Mouse (Mus musculus): ENCODE results near the gene Pkig. TPM values are rescaled to one million over a fixed set of nuclear protein-coding genes. Genes with fewer than 3 reads are reported as not detected.
A peak's percentile ranks its signal among the peaks of the same experiment; 100 is the strongest.
"Not testable (repeated sequence)": the region's sequence is repeated elsewhere in the genome, so short reads cannot be mapped to it uniquely, and the experiment has no call there.

The Pkig gene
- polyA plus RNA-seq, 1 experiment from 2014 or later = 134 TPM

DNA sequence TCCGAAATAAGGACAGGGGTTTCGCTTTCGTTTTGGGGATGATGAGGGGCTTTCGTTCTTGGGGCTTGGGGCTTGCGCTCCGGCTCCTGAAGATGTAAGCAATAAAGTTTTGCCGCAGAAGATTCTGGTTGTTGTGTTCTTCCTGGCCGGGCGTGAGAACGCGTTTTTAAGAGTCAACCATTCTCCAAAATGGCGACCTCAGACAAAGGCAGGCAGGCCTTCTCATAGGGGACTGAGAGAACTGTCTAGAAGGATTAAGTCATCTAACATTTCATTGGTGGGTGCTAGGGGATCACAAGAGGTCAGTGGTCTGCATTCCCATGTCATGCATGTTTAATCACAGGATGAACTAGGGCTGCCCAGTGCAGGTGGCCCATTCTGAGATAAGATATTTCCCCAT, 2.5 kb upstream of the Pkig start:
- WGBS = 96% methylated on average over 6 of the region's 12 CpGs
- peaks cover 16% of the 10 kb centered on the region for H3K4me1 ChIP-seq (ENCODE audit: control insufficient read depth, insufficient read depth, low read length)
- not testable (repeated sequence) for H3K36me3 ChIP-seq (ENCODE audit: control insufficient read depth, insufficient read depth, low read length); H3K4me3 ChIP-seq (ENCODE audit: low read depth, low read length); H3K9ac ChIP-seq (ENCODE audit: low read depth, low read length); ATAC-seq; H3K27ac ChIP-seq (ENCODE audit: low read length); H3K9me3 ChIP-seq (replicated peaks; ENCODE audit: control insufficient read depth, low read length, poor library complexity, severe bottlenecking); H3K4me2 ChIP-seq (ENCODE audit: low read length); H3K27me3 ChIP-seq (ENCODE audit: control insufficient read depth, insufficient read depth, low read depth, low read length)

DNA sequence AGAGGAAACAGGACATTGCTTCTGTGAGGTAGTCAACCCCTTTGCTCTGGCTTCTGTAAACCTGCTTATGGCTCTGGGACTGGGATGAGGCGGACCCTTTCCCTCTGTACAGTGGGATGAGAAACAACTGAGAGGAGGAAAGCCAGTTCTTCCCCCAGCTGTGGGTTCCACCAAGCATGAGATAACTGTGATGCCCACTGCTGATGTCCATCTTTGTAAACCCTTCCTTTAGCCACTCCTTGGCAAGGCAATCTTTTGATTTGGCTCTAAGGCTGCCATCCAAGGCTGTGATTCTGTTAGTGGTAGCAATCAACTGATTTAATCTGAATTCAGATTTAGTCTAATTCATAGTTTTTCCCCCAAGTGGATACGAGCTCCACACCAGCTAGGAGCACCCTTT, 700 bp upstream of the Pkig start:
- Histone ChIP-seq H3K4me2 (ENCODE audit: low read length) (no peak overlapping the region; the same call in 1 of the 2 replicates), H3K27ac (ENCODE audit: low read length) (no peak overlapping the region), H3K27me3 (ENCODE audit: control insufficient read depth, insufficient read depth, low read depth, low read length) (no peaks in the 10 kb centered on the region), H3K9ac (ENCODE audit: low read depth, low read length) (no peak overlapping the region), H3K9me3 (replicated peaks; ENCODE audit: control insufficient read depth, low read length, poor library complexity, severe bottlenecking) (no peaks in the 10 kb centered on the region), H3K4me1 (ENCODE audit: control insufficient read depth, insufficient read depth, low read length) (peaks cover 23% of the 10 kb centered on the region), H3K36me3 (ENCODE audit: control insufficient read depth, insufficient read depth, low read length) (no peaks in the 10 kb centered on the region), H3K4me3 (ENCODE audit: low read depth, low read length) (no peak overlapping the region)
- no peak for ATAC-seq
- 78% methylated on average over 2 of the region's 2 CpGs for WGBS

DNA sequence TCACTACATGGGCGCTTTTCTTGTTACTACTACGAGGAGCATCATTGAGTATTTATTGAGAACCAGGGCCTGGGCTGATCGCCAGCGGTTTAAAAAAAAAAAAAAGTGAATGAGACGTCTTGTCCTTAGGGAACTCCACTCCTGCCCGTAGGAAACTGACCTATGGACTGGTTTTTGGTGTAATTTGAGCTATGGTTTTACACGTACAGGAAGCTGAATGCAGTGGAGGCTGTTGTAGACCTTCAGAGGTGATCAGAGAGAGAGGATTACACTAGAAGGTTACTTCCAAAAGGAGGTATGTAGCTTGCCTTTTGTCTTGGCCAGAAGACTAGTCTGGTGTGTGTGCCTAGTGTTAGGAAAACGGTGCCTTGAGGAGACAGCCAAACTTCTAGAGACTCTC, 755 bp downstream of the Pkig start:
- peak overlapping the region; percentile 75 for H3K4me2 ChIP-seq (ENCODE audit: low read length)
- no peaks in the 10 kb centered on the region for H3K9me3 ChIP-seq (replicated peaks; ENCODE audit: control insufficient read depth, low read length, poor library complexity, severe bottlenecking)
- ATAC-seq = no peak
- H3K27me3 ChIP-seq (ENCODE audit: control insufficient read depth, insufficient read depth, low read depth, low read length) = no peaks in the 10 kb centered on the region
- peak overlapping the region; percentile 89 for H3K9ac ChIP-seq (ENCODE audit: low read depth, low read length)
- peak overlapping the region; percentile 96 for H3K4me3 ChIP-seq (ENCODE audit: low read depth, low read length)
- no peaks in the 10 kb centered on the region for H3K36me3 ChIP-seq (ENCODE audit: control insufficient read depth, insufficient read depth, low read length)
- under 1% methylated on average over 8 of the region's 8 CpGs for WGBS
- H3K27ac ChIP-seq (ENCODE audit: low read length) = peak overlapping the region; percentile 83; the same call in 1 of the 2 replicates
- H3K4me1 ChIP-seq (ENCODE audit: control insufficient read depth, insufficient read depth, low read length) = peaks cover 23% of the 10 kb centered on the region

DNA sequence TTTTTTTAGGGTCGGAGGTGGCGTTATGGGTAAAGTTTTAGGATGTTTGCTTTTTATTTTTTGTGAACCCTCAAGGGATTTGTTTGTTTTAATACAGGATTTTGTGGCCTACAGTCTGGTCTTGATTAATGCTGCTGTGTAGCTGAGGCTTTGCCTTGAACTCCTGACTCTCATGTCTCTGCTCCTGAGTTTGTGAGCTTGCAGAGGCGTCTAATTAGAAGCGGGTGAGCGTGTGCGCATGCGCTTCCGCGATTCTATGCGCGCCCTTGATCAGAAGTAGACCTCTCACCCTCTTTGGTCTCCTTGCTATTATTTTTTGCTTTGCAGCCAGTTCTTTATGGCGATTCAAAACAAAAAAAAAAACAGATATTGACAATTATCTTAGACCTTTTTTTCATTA, 1.2 kb downstream of the Pkig start:
- ATAC-seq = no peak
- H3K9ac ChIP-seq (ENCODE audit: low read depth, low read length) = no peak overlapping the region; the same call in 1 of the 2 replicates
- H3K27ac ChIP-seq (ENCODE audit: low read length) = no peak overlapping the region
- 81% methylated on average over 12 of the region's 12 CpGs for WGBS
- H3K4me3 ChIP-seq (ENCODE audit: low read depth, low read length) = peak overlapping the region; percentile 96
- no peaks in the 10 kb centered on the region for H3K27me3 ChIP-seq (ENCODE audit: control insufficient read depth, insufficient read depth, low read depth, low read length)
- peak overlapping the region; percentile 75 for H3K4me2 ChIP-seq (ENCODE audit: low read length)
- H3K9me3 ChIP-seq (replicated peaks; ENCODE audit: control insufficient read depth, low read length, poor library complexity, severe bottlenecking) = no peaks in the 10 kb centered on the region
- H3K4me1 ChIP-seq (ENCODE audit: control insufficient read depth, insufficient read depth, low read length) = peaks cover 23% of the 10 kb centered on the region
- H3K36me3 ChIP-seq (ENCODE audit: control insufficient read depth, insufficient read depth, low read length) = no peaks in the 10 kb centered on the region

DNA sequence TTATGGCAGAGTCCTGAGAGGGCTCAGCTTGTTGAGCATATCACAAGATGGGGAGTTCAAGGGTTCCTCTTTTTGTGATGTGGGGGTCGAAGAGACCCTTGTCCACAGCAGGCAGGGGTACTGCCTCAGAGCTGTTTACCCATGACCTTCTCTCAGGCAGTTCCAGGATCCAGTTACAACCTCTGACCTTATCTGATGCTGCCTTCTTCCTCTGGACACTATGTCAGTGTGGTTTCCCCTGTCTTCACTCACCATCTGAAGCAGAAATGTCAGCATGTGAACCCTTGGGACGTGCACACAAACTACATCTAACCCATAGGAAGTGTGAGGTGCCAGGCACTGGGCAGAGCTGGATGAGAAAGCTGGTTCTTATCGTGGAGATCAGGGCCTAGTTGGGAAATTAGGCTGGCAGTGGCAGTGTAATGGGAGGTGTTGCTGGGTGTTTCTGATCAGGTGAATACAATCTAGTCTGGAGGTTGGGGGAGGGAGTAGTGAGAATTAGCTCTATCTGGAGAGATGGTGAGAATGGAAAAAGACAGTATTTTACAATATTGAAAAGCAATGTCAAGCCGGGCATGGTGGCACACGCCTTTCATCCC, 2.0 kb downstream of the Pkig start:
- ATAC-seq = no peak
- Histone ChIP-seq H3K36me3 (ENCODE audit: control insufficient read depth, insufficient read depth, low read length) (no peaks in the 10 kb centered on the region), H3K27ac (ENCODE audit: low read length) (no peak overlapping the region), H3K4me3 (ENCODE audit: low read depth, low read length) (no peak overlapping the region), H3K9ac (ENCODE audit: low read depth, low read length) (0 out of 2 replicates have a peak overlapping the region, but pooled peaks have one; percentile 6), H3K27me3 (ENCODE audit: control insufficient read depth, insufficient read depth, low read depth, low read length) (no peaks in the 10 kb centered on the region), H3K4me1 (ENCODE audit: control insufficient read depth, insufficient read depth, low read length) (peaks cover 23% of the 10 kb centered on the region), H3K9me3 (replicated peaks; ENCODE audit: control insufficient read depth, low read length, poor library complexity, severe bottlenecking) (no peaks in the 10 kb centered on the region), H3K4me2 (ENCODE audit: low read length) (no peak overlapping the region)
- WGBS = 90% methylated on average over 5 of the region's 5 CpGs

DNA sequence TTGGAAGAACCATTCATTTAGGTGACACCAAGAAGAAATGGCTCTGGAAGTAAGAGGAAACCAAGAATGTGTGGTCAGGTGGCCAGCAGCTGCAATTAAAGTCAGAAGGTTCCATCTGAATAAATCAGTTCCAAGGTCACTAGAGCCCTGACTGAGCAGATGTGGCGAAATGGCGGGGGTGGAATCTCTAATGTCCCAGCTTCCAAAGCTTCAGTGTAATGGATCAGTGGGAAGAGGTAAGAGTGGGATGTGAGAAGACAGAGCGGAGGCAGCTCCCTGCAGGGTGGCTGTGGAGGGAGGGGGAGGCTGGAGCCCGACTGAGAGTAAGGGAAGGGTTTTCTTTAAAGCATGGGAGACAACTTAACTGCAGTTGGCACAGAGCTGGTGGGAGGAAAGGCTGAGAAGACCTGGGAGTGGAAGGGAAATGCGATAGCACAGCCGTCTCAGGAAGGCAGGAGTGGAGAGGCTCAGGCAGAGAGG, 3.2 kb downstream of the Pkig start:
- Histone ChIP-seq H3K27me3 (ENCODE audit: control insufficient read depth, insufficient read depth, low read depth, low read length) (no peaks in the 10 kb centered on the region), H3K27ac (ENCODE audit: low read length) (no peak overlapping the region), H3K4me3 (ENCODE audit: low read depth, low read length) (no peak overlapping the region), H3K9me3 (replicated peaks; ENCODE audit: control insufficient read depth, low read length, poor library complexity, severe bottlenecking) (no peaks in the 10 kb centered on the region), H3K4me2 (ENCODE audit: low read length) (no peak overlapping the region), H3K4me1 (ENCODE audit: control insufficient read depth, insufficient read depth, low read length) (peaks cover 23% of the 10 kb centered on the region), H3K36me3 (ENCODE audit: control insufficient read depth, insufficient read depth, low read length) (no peaks in the 10 kb centered on the region), H3K9ac (ENCODE audit: low read depth, low read length) (no peak overlapping the region)
- ATAC-seq = no peak
- 41% methylated on average over 6 of the region's 6 CpGs for WGBS

DNA sequence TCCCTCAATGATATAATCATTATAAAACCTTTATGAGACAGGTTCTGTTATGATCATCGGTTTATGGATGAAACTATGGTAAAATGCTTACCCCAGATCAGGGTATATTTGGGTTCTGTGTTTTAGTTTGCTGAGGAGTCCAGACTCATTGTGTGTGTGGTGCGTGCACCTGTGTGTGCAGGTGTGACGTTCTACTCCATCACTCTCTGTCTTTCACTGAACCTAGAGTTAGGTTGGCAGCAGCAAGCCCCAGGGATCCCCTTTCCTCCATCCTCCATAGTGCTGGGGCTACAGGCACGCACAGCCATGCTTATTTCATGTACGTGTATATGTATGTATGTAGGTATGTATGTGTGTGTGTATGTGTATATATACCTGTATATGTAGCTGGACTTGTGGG, 3.9 kb downstream of the Pkig start:
- Histone ChIP-seq H3K36me3 (ENCODE audit: control insufficient read depth, insufficient read depth, low read length) (no peaks in the 10 kb centered on the region), H3K27ac (ENCODE audit: low read length) (no peak overlapping the region), H3K4me2 (ENCODE audit: low read length) (no peak overlapping the region), H3K27me3 (ENCODE audit: control insufficient read depth, insufficient read depth, low read depth, low read length) (no peaks in the 10 kb centered on the region), H3K4me3 (ENCODE audit: low read depth, low read length) (no peak overlapping the region), H3K4me1 (ENCODE audit: control insufficient read depth, insufficient read depth, low read length) (peaks cover 23% of the 10 kb centered on the region), H3K9me3 (replicated peaks; ENCODE audit: control insufficient read depth, low read length, poor library complexity, severe bottlenecking) (no peaks in the 10 kb centered on the region), H3K9ac (ENCODE audit: low read depth, low read length) (no peak overlapping the region)
- WGBS = 91% methylated on average over 5 of the region's 5 CpGs
- ATAC-seq = no peak

DNA sequence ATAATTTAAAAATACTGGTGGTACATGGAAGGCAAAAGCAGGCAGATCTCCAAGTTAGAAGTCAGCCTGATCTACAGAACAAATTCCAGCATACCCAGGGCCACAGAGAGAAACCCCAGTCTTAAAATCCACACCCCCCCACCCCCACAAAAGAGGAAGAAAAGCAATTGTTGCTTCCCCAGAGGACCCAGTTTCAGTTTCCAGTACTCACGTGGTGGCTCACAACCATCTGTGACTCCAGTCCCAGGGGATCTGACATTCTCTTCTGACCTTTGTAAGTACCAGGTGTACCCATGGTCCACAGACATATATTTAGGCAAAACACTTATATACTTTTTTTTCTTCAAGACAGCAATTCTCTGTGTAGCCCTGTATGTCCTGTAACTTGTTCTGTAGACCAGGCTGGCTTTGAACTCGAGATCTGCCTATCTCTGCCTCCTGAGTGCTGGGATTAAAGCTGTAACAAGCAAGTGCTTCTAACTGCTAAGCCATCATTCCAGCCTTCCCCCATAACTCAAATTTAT, 4.6 kb downstream of the Pkig start:
- Histone ChIP-seq H3K27ac (ENCODE audit: low read length) (no peak overlapping the region), H3K4me3 (ENCODE audit: low read depth, low read length) (no peak overlapping the region), H3K9ac (ENCODE audit: low read depth, low read length) (no peak overlapping the region), H3K4me1 (ENCODE audit: control insufficient read depth, insufficient read depth, low read length) (peaks cover 21% of the 10 kb centered on the region), H3K4me2 (ENCODE audit: low read length) (no peak overlapping the region), H3K9me3 (replicated peaks; ENCODE audit: control insufficient read depth, low read length, poor library complexity, severe bottlenecking) (no peaks in the 10 kb centered on the region), H3K36me3 (ENCODE audit: control insufficient read depth, insufficient read depth, low read length) (no peaks in the 10 kb centered on the region), H3K27me3 (ENCODE audit: control insufficient read depth, insufficient read depth, low read depth, low read length) (no peaks in the 10 kb centered on the region)
- no peak for ATAC-seq
- 68% methylated on average over 2 of the region's 2 CpGs for WGBS

DNA sequence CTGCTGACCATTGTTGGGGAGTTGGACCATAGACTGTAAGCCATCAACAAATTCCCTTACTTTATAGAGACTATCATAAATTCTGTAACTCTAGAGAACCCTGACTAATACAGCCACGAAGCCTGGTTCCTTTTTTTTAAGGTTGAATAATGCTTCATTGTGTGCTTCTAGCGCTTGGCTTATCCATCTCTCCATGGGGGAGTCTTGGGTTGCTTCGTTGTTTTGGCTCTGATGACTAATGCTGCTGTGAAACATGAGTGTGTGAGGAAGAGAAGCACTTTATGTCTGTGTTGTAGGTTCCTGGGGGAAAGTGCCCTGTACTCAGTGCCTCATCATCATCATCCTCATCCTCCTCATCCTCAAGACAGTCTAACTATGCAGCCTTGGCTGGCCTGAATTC, 5.7 kb downstream of the Pkig start:
- Histone ChIP-seq H3K27ac (ENCODE audit: low read length) (no peak overlapping the region), H3K4me3 (ENCODE audit: low read depth, low read length) (no peak overlapping the region), H3K9ac (ENCODE audit: low read depth, low read length) (no peak overlapping the region), H3K27me3 (ENCODE audit: control insufficient read depth, insufficient read depth, low read depth, low read length) (no peaks in the 10 kb centered on the region), H3K9me3 (replicated peaks; ENCODE audit: control insufficient read depth, low read length, poor library complexity, severe bottlenecking) (no peaks in the 10 kb centered on the region), H3K4me1 (ENCODE audit: control insufficient read depth, insufficient read depth, low read length) (peaks cover 19% of the 10 kb centered on the region), H3K4me2 (ENCODE audit: low read length) (no peak overlapping the region), H3K36me3 (ENCODE audit: control insufficient read depth, insufficient read depth, low read length) (no peaks in the 10 kb centered on the region)
- WGBS = 68% methylated on average over 3 of the region's 3 CpGs
- ATAC-seq = no peak

Measured in midbrain, embryonic 16.5 days (tissue).